Mouse (Mus musculus): ENCODE measurements at regions not wholly inside any gene's neighbourhood (a gene's known extent, or its start where the extent isn't known, plus 50 kb on each side); places are given as distances from the start of the nearest gene placed in this dataset.

- Histone ChIP-seq H3K9ac (no peak overlapping the region), H3K4me1 (replicated peaks) (no peaks in the 10 kb centered on the region), H3K27me3 (replicated peaks) (no peaks in the 10 kb centered on the region), H3K9me3 (replicated peaks) (no peaks in the 10 kb centered on the region), H3K36me3 (no peaks in the 10 kb centered on the region), H3K4me3 (no peak overlapping the region), H3K4me2 (no peak overlapping the region), H3K27ac (ENCODE audit: poor library complexity, severe bottlenecking) (no peak overlapping the region)
- 86% methylated on average over 1 of the region's 1 CpGs for WGBS
- ATAC-seq (ENCODE audit: insufficient number of reproducible peaks, low FRiP score) = no peak
Measured at GRCm38 (mm10) chr14:110685247-110685646, 69.7 kb downstream of the Slitrk6 start.

DNA sequence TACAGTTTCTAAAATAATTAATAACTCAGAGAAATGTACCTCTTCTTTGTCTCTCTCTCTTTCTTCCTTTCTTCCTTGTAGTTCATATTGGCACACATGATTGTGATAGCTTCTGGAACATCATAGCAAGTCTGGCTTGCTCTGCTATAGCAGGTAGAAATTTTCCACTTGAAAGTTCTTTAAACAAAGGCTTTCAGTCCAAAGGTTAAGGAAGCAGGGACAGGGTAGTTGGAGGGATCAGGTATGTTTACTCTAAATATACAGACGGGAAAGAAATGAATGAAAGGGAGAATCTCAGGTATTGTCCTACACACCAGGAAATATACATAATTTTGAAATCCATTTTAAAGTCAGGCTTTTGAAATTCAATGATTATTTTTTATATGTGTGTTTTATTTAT is 75.2 kb downstream of the Slitrk6 start:
- no peak for ATAC-seq (ENCODE audit: insufficient number of reproducible peaks, low FRiP score)
- Histone ChIP-seq H3K9me3 (replicated peaks) (no peaks in the 10 kb centered on the region), H3K9ac (no peak overlapping the region), H3K4me2 (no peak overlapping the region), H3K4me1 (replicated peaks) (no peaks in the 10 kb centered on the region), H3K4me3 (no peak overlapping the region), H3K27me3 (replicated peaks) (no peaks in the 10 kb centered on the region), H3K27ac (ENCODE audit: poor library complexity, severe bottlenecking) (no peak overlapping the region), H3K36me3 (no peaks in the 10 kb centered on the region)
- WGBS = 88% methylated on average over 1 of the region's 1 CpGs

- Histone ChIP-seq H3K4me3 (no peak overlapping the region), H3K36me3 (no peaks in the 10 kb centered on the region), H3K9ac (no peak overlapping the region), H3K4me2 (no peak overlapping the region), H3K9me3 (replicated peaks) (no peaks in the 10 kb centered on the region), H3K4me1 (replicated peaks) (no peaks in the 10 kb centered on the region), H3K27ac (ENCODE audit: poor library complexity, severe bottlenecking) (no peak overlapping the region), H3K27me3 (replicated peaks) (no peaks in the 10 kb centered on the region)
- ATAC-seq (ENCODE audit: insufficient number of reproducible peaks, low FRiP score) = no peak
- WGBS = 64% methylated on average over 1 of the region's 1 CpGs
Measured at GRCm38 (mm10) chr14:110665712-110666111, 89.2 kb downstream of the Slitrk6 start.

DNA sequence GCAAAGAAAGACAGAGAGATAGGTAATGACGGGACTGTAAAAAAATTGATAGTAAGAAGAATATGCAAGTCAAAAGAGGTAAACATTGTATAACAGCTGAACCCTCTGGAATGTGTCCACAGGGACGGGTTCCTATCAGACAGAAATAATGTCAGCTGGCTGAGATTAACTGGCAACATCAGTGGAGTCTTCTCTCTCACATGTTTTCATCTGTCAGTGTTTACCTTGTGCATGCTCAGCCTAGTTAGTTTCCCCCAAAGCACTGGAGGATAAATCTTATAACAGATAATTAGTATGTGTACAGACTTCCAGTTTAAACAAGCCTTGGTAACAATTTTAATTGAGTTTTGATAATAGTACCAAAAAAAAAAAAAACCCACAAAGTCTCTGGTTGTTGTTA is 91.7 kb downstream of the Slitrk6 start:
- H3K27ac ChIP-seq (ENCODE audit: poor library complexity, severe bottlenecking) = no peak overlapping the region
- H3K4me1 ChIP-seq (replicated peaks) = no peaks in the 10 kb centered on the region
- no peak overlapping the region for H3K4me2 ChIP-seq
- no peaks in the 10 kb centered on the region for H3K9me3 ChIP-seq (replicated peaks)
- H3K27me3 ChIP-seq (replicated peaks) = no peaks in the 10 kb centered on the region
- H3K9ac ChIP-seq = no peak overlapping the region
- no peak for ATAC-seq (ENCODE audit: insufficient number of reproducible peaks, low FRiP score)
- H3K36me3 ChIP-seq = no peaks in the 10 kb centered on the region
- no peak overlapping the region for H3K4me3 ChIP-seq
- 67% methylated on average over 2 of the region's 2 CpGs for WGBS

- no peak for ATAC-seq (ENCODE audit: insufficient number of reproducible peaks, low FRiP score)
- Histone ChIP-seq H3K4me3 (no peak overlapping the region), H3K4me1 (replicated peaks) (no peaks in the 10 kb centered on the region), H3K9ac (no peak overlapping the region), H3K36me3 (no peaks in the 10 kb centered on the region), H3K4me2 (no peak overlapping the region), H3K9me3 (replicated peaks) (0 out of 2 replicates have a peak, but pooled peaks cover 3% of the 10 kb centered on the region), H3K27me3 (replicated peaks) (no peaks in the 10 kb centered on the region), H3K27ac (ENCODE audit: poor library complexity, severe bottlenecking) (no peak overlapping the region)
- WGBS = 85% methylated on average over 3 of the region's 3 CpGs
Measured at GRCm38 (mm10) chr14:110634147-110634546, 120.8 kb downstream of the Slitrk6 start.

- no peak for ATAC-seq (ENCODE audit: insufficient number of reproducible peaks, low FRiP score)
- Histone ChIP-seq H3K4me3 (no peak overlapping the region), H3K27me3 (replicated peaks) (no peaks in the 10 kb centered on the region), H3K4me1 (replicated peaks) (no peaks in the 10 kb centered on the region), H3K4me2 (no peak overlapping the region), H3K9me3 (replicated peaks) (no peaks in the 10 kb centered on the region), H3K27ac (ENCODE audit: poor library complexity, severe bottlenecking) (no peak overlapping the region), H3K9ac (no peak overlapping the region), H3K36me3 (no peaks in the 10 kb centered on the region)
- WGBS = 64% methylated on average over 2 of the region's 2 CpGs
Measured at GRCm38 (mm10) chr14:110623716-110624115, 131.2 kb downstream of the Slitrk6 start.

GRCm38 (mm10) chr14:110618496-110618920 is 136.4 kb downstream of the Slitrk6 start:
- Histone ChIP-seq H3K27ac (ENCODE audit: poor library complexity, severe bottlenecking) (0 out of 2 replicates have a peak overlapping the region, but pooled peaks have one; percentile 4), H3K27me3 (replicated peaks) (no peaks in the 10 kb centered on the region), H3K4me3 (no peak overlapping the region; the same call in 1 of the 2 replicates), H3K9me3 (replicated peaks) (no peaks in the 10 kb centered on the region), H3K4me1 (replicated peaks) (no peaks in the 10 kb centered on the region), H3K9ac (no peak overlapping the region), H3K4me2 (no peak overlapping the region), H3K36me3 (no peaks in the 10 kb centered on the region)
- 30% methylated on average over 3 of the region's 3 CpGs for WGBS
- peak; percentile 61; the same call in 1 of the 2 replicates for ATAC-seq (ENCODE audit: insufficient number of reproducible peaks, low FRiP score)

DNA sequence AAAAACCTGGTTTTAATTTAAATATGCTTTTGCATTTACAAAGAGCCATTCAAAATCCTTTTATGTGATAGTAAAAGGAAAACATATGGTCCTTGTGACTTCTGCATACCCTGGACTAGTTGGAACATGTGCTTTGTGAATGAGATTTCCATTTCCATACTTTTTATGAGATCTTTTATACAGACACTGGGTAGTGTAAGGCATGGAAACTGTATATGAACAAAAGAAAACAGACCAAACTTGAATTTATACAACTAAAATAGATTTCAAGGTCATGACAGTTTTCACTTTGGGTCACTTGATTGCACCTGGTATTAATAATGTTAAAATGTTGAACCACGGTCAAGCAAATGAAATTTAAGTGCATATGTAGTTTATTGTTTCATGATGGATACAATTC is 138.5 kb downstream of the Slitrk6 start:
- Histone ChIP-seq H3K27ac (ENCODE audit: poor library complexity, severe bottlenecking) (no peak overlapping the region), H3K4me3 (no peak overlapping the region), H3K9me3 (replicated peaks) (peaks cover 6% of the 10 kb centered on the region; the same call in 1 of the 2 replicates), H3K4me1 (replicated peaks) (no peaks in the 10 kb centered on the region), H3K27me3 (replicated peaks) (no peaks in the 10 kb centered on the region), H3K4me2 (no peak overlapping the region), H3K9ac (no peak overlapping the region), H3K36me3 (no peaks in the 10 kb centered on the region)
- no peak for ATAC-seq (ENCODE audit: insufficient number of reproducible peaks, low FRiP score)
- WGBS = 66% methylated on average over 1 of the region's 1 CpGs

GRCm38 (mm10) chr14:110580311-110580710 is 174.6 kb downstream of the Slitrk6 start:
- ATAC-seq (ENCODE audit: insufficient number of reproducible peaks, low FRiP score) = no peak
- no peaks in the 10 kb centered on the region for H3K36me3 ChIP-seq

DNA sequence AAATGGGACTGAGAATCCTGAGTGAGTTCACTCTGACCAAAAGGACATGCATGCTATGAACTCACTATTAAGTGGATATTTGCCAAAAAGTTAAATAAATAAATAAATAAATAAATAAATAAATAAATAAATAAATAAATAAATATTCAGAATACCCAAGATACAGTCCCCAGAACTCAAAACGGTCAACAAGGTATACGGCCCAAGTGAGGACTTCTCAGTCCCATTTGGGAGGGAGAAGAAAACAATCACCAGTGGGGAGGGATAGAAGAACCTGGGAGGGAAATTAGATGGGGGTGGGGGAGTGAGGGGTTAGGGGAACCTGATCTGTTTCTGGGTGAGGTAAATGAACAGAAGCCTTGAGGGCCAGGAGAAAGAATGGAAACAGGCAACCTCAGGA is 184.2 kb downstream of the Slitrk6 start:
- no peaks in the 10 kb centered on the region for H3K4me1 ChIP-seq (replicated peaks)
- H3K9ac ChIP-seq = no peak overlapping the region
- no peak overlapping the region for H3K4me3 ChIP-seq
- H3K27ac ChIP-seq (ENCODE audit: poor library complexity, severe bottlenecking) = no peak overlapping the region
- H3K4me2 ChIP-seq = no peak overlapping the region
- no peaks in the 10 kb centered on the region for H3K36me3 ChIP-seq
- 85% methylated on average over 2 of the region's 2 CpGs for WGBS
- no peak for ATAC-seq (ENCODE audit: insufficient number of reproducible peaks, low FRiP score)
- H3K9me3 ChIP-seq (replicated peaks) = no peaks in the 10 kb centered on the region
- no peaks in the 10 kb centered on the region for H3K27me3 ChIP-seq (replicated peaks)

More at GRCm38 (mm10) chr14:110580311-110580710, 174.6 kb downstream of the Slitrk6 start:
- H3K9ac ChIP-seq = no peak overlapping the region
- no peak overlapping the region for H3K27ac ChIP-seq (ENCODE audit: poor library complexity, severe bottlenecking)
- no peak overlapping the region for H3K4me2 ChIP-seq
- no peak overlapping the region for H3K4me3 ChIP-seq
- no peaks in the 10 kb centered on the region for H3K4me1 ChIP-seq (replicated peaks)
- H3K9me3 ChIP-seq (replicated peaks) = no peaks in the 10 kb centered on the region
- WGBS = 65% methylated on average over 3 of the region's 3 CpGs
- H3K27me3 ChIP-seq (replicated peaks) = no peaks in the 10 kb centered on the region

DNA sequence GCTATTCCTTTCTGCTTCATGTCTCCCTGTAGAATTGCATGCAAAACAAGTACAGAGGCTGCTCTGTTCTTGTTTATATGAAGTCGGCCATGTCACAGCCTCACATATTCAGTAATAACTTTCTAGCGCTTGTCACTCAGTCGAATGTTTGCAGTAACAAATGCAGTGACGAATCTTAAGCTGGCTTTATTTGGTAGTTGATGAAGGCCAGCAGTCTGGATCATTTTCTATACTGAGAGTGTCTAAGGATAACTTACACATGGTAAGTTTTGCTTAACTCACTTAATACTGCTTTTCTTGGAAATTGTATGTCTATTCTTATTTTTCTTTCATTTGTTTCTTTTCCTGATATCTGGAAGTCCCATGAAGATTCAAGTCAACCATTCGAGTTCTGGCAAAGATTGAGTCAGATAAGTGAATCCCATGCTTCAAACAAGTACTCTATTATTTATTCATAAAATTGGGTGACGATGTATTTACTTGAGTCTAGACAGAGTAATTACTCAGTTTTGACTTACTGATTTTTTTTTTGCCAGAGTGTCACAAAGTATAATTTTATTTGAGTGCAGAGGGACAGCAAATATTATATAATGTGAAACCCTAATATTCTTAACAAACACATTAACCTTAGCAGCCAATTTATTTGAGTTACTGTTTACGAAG is 189.0 kb downstream of the Slitrk6 start:
- Histone ChIP-seq H3K27ac (ENCODE audit: poor library complexity, severe bottlenecking) (no peak overlapping the region), H3K9me3 (replicated peaks) (no peaks in the 10 kb centered on the region), H3K9ac (no peak overlapping the region), H3K4me1 (replicated peaks) (no peaks in the 10 kb centered on the region), H3K4me3 (no peak overlapping the region), H3K4me2 (no peak overlapping the region), H3K36me3 (no peaks in the 10 kb centered on the region), H3K27me3 (replicated peaks) (no peaks in the 10 kb centered on the region)
- 69% methylated on average over 7 of the region's 7 CpGs for WGBS
- no peak for ATAC-seq (ENCODE audit: insufficient number of reproducible peaks, low FRiP score)

- H3K36me3 ChIP-seq = no peaks in the 10 kb centered on the region
- no peak overlapping the region for H3K9ac ChIP-seq
- no peak overlapping the region for H3K27ac ChIP-seq (ENCODE audit: poor library complexity, severe bottlenecking)
- no peaks in the 10 kb centered on the region for H3K9me3 ChIP-seq (replicated peaks)
- H3K4me1 ChIP-seq (replicated peaks) = no peaks in the 10 kb centered on the region
- no peak overlapping the region for H3K4me3 ChIP-seq
- no peaks in the 10 kb centered on the region for H3K27me3 ChIP-seq (replicated peaks)
- WGBS = 72% methylated on average over 2 of the region's 2 CpGs
- H3K4me2 ChIP-seq = no peak overlapping the region
- no peak for ATAC-seq (ENCODE audit: insufficient number of reproducible peaks, low FRiP score)
Measured at GRCm38 (mm10) chr14:110564621-110565020, 190.3 kb downstream of the Slitrk6 start.

All from heart, embryonic 12.5 days (tissue).